Mouse (Mus musculus): Measurements from ENCODE around the gene Cacna1d.

Gene Cacna1d

GRCm38 (mm10) chr14:30327051-30327450 is 164.2 kb downstream of the Cacna1d start:
- no peak for DNase-seq

- DNase-seq = peak; percentile 55
These were observed 165.0 kb downstream of the Cacna1d start for GRCm38 (mm10) chr14:30326226-30326625.

GRCm38 (mm10) chr14:30324994-30325393 is 166.3 kb downstream of the Cacna1d start:
- DNase-seq = no peak

GRCm38 (mm10) chr14:30318715-30319437 is 172.4 kb downstream of the Cacna1d start:
- no peak for DNase-seq

GRCm38 (mm10) chr14:30318293-30318692 is 173.0 kb downstream of the Cacna1d start:
- no peak for DNase-seq

DNA sequence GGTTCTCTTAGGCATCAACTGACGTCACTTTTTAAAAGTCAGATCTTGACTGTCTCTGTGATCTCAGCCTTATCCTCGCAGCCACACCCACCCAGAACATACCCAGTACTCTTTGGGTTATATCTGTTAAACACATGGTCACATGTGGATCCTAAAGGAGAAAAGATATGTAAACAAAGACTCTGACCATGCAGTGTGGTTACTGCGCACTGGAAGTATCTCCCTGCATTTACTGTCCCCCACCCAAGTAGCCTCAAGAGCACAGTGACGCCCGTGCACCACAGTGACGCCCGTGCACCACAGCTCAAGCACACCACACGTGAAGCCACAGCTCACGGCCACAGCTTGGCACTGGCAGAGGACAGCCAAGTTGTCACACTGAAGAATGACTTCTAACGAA is 173.6 kb downstream of the Cacna1d start:
- DNase-seq = no peak

- no peak for DNase-seq
These were observed 179.9 kb downstream of the Cacna1d start for GRCm38 (mm10) chr14:30311206-30311889.

GRCm38 (mm10) chr14:30310236-30310635 is 181.0 kb downstream of the Cacna1d start:
- no peak for DNase-seq

- no peak for DNase-seq
These were observed 185.0 kb downstream of the Cacna1d start for GRCm38 (mm10) chr14:30306221-30306620.

DNA sequence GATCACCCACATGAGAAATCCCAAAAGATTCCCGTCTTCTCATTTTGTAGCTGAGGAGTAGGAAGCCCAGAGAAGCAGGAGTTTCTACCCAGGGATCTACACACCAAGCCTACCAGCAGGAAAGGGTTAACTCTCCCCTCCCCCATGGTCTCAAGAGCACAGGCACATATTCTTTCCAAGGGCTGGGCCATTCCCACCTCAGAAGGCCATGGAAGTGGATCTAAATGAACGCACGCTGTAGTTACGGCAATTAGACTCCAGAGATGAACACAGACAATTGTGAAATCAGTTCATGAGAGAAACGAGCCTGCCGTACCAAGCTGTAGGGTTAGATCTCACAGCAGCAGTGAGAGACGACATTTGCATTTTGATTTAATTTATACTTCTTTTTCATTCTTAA is 191.3 kb downstream of the Cacna1d start:
- DNase-seq = no peak

DNA sequence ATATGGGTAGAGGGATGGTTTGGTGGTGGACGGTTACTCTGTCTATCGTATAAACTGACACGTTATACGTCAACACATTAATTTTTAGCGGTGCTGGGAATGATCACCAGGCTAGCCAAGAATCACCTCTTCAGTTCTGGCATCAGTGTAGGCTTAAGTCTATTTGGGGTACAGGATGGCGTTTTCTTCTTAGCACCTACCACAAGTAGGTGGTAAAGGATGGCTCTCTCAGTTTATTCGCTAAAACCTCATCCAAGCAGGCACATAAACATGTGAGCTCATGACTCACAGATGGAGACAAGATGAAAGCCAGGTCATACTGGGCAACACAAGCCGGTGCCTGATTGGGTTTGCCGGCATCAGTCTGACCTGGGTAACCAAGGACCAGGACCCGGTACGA is 193.8 kb downstream of the Cacna1d start:
- DNase-seq = no peak

- no peak for DNase-seq
These were observed 199.2 kb downstream of the Cacna1d start for GRCm38 (mm10) chr14:30292135-30292463.

DNA sequence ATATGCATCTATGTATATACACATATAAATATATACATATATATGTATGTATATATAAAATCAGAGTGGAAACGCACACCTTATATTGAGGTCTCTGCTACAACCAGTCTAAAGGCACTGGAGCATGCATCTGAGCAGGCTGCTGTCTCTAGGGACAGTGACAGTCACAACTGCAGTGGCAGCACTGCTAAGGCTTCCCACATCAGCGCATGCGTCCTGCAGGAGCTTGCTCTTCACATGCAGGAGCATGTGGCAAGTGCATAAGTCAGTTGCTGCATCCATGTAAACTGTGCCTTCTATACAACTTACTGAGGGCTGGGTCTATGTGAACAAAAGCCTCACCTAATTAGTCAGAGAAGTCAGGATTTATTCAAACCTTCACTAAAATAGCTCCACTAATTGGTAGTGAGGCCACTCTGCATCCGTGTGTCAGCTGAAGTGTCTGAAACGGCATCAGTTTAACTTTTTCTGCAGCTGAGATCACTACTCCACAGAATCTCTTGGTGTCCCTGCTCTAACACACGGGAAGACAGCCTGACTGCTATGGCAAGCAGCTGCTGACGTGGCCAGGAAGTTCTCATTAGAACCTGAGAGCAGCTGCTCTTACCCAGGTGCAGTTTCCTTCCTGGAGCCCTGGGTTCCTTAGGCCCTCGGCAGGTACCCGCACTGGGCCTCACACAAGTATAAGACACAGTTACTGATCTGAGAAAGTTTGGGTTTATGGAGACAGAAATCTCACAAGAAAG is 199.7 kb downstream of the Cacna1d start:
- DNase-seq = no peak

DNA sequence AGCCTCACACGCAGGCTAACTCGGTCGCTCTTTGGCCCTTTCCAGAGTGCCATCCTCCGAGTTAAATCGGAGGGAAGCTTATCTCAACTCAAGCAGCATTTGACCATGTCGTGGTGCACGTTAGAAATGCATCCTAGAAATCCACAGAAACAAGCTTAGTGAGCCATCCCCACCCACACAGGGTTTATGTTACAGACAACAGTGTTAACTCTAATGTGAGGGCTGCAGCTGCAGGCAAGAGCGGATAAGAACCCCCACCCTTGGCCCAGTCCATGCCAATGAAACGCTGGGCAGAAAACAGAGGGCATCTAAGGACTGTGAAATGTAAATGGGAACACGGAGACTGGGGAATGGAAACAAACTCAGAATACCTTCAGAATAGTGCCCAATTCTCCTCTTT is 206.8 kb downstream of the Cacna1d start:
- DNase-seq = no peak

DNA sequence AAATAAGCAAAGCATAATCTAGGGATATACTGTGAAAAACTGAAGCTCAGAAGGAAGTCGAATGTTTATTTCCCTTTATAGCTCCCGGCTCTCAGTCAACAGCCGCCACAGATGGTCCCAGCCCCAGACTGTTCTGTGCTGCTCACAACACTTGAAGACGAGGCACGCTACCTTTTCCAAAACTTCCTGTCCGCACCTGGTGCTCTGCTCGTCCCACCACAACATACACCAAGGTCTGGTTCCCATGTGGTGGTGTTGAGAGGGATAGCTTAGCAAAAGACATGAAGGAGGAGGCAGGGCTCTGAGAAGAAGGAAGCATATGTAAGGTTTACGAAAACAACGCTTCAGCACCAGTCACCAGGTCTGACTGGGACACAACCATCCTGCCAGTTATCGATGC is 207.2 kb downstream of the Cacna1d start:
- no peak for DNase-seq

- no peak for DNase-seq
These were observed 215.7 kb downstream of the Cacna1d start for GRCm38 (mm10) chr14:30275572-30275971.

DNA sequence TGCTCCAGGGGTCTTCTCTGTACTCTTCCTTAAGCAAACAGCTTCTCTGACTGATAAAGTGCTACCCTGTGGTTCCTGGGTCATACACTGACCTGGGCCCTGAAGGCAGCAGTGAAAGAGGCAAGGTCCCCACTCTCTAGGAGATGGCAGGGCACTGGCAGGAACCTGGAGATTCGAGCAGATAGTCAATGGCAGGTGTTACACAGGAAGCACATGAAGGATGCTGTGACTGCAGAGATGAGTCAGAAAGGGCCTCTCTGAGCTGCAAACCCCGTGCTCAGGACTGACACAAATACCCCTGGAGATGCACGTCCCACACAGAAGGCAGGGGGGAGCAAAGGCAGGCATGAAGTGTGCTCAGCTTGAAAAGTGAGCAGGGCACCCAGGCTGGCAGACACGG is 218.3 kb downstream of the Cacna1d start:
- DNase-seq = no peak

- no peak for DNase-seq
These were observed 218.7 kb downstream of the Cacna1d start for GRCm38 (mm10) chr14:30272523-30272922.

DNA sequence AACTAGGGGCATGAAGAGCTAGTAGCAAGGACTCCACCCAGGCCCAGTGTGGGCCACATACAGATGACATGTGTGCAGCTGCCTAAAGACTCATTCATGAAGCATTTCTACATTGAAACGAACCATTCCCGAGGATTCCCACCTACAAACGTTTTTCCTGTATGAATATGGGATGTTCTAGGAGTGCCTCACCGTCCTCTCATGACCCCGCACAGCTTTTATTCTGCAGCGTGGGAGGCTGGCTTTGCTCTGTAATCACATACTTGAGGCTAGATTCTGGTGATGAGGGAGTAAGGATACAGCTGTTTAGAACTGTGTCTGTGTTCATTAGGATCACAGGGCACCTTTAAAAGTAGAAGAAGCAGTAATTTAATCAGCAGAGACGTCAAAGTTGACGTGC is 219.4 kb downstream of the Cacna1d start:
- no peak for DNase-seq

DNA sequence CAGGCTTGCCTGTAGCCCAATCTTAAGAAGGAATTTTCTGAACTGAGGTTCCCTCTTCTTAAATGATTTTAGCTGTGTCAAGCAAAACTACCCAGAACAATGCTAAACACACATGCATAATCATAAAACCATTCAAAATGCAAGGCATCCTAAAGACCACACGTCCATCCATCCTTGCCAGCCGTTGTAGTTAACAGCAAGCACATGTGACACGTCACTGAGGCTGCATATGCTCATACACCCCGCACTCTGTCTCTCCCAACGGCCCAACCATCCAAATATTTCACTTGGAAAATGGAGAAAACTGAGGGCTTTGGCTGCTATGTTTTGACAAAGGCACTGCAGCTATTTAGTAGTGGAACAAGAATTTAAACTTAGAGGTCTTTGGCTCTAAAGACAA is 220.9 kb downstream of the Cacna1d start:
- no peak for DNase-seq

DNA sequence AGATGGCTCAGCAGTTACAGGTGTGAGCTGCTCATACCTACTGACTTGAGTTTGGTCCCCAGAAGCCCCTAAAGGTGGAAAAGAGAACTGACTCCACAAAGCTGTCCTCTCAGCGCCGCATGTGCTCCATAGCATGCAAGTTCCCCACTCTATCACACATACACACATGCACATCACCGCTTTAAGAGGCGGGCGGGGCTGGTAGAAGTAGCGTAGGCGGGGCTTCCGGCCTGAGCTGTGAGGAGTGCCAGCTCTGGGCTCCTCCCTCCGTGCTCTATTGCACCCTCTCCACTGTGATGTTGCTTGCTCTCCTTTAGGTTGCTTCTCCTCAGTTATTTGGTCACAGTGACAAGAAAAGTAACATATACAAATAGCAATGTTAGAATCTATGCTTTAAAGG is 225.5 kb downstream of the Cacna1d start:
- DNase-seq = no peak

DNA sequence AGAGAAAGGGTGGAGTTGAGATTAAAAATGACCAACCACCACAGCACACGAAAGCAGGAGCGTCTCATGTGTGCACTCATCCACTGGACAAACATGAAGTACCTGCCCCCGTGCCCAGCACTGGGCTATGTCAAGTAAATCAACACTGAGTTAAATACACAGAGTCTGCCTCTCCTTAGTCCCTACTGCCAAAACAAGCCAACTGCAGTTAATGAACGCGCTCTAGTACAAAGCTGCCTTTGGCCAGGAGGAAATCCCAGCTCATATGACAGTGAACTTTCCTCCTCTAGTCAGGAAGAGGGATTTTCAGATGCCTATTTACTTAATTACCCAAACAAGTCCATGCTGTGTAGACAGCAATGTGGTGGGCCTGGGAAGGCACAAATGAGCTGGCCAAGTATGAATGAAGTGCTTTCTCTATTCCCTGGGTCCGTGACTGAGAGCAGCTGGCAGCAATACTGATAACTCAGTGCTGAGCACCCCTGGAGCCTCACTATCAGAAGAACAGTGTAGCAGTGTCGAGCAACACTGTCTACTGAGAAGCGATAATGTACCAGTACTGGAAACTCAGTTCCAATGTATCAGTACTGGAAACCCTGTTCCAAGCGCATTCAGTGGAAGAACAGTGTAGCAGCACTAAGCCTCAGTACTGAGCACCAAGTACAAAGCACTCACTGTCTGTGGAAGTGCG is 229.5 kb downstream of the Cacna1d start:
- DNase-seq = no peak

- no peak for DNase-seq
These were observed 233.6 kb downstream of the Cacna1d start for GRCm38 (mm10) chr14:30257626-30258025.

Measured in kidney, postnatal 10 days (tissue).